Mouse (Mus musculus) layer of hippocampus, postnatal 10 days (tissue): ENCODE measurements around the gene Rdh16f2. TPM values are rescaled to one million over a fixed set of nuclear protein-coding genes. Genes with fewer than 3 reads are reported as not detected.
"Not testable (repeated sequence)": the region's sequence is repeated elsewhere in the genome, so short reads cannot be mapped to it uniquely, and the experiment has no call there.

Experiments used
- DNase-seq, 2 experiments: peaks; one replicate each; pipeline ENCODE4 v3.0.0; 2021; ENCODE audit warnings: low spot score in 2 of 2
- long read RNA-seq: library from polyadenylated mRNA; stranded (forward); transcript quantifications from one replicate; pipeline ENCODE4 v2.0.0, GENCODE M21; 2023
- total RNA-seq, 2 experiments: library from RNA; stranded (reverse); gene quantifications; 2 replicates each; pipeline ENCODE4 v1.2.3; 2021

Rdh16f2 gene
- not detected for total RNA-seq
- long read RNA-seq: 0 reads

- DNase-seq: no peak
These were observed at the start of gene Rdh16f2 for GRCm38 (mm10) chr10:127866232-127866631. Gene Rdh16f2 (plus strand): TSS chr10:127866474.

- not testable (repeated sequence) for DNase-seq
These were observed 48.9 kb upstream of the Rdh16f2 start for GRCm38 (mm10) chr10:127817268-127817910.

DNA sequence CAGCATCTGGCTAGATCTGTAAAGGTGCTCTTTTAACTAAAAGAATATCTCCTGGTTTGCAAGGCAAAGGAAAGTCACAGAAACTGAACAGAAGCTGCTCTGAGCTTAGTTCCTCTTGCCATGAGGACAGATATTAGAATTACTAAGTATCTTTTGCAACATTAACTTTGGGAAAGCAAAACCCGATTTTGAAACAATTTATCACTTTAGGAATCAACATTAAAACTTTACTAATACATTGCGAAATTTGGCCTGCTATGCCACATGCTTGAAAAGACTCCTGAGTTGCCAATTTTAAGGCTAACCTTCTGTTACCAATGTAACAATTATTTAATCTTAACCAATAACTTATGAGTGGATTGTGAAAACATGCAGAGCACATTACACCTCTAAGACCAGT, 44.5 kb upstream of the Rdh16f2 start:
- not testable (repeated sequence) for DNase-seq

DNA sequence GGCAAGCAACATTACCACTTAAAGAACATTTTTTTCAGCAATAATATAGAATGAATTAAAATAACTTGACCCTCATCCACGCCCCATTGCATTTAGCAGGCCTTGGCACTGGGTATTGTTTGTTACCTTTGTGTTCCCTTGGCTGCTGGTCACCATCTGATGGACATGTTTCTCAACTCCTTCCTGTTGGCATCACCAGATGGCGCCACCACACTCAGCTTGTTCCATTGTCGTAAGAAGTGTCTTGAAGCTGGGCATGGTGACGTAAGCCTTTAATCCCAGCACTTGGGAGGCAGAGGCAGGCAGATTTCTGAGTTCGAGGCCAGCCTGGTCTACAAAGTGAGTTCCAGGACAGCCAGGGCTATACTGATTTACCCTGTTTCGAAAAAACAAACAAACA, 40.9 kb upstream of the Rdh16f2 start:
- no peak for DNase-seq

GRCm38 (mm10) chr10:127829121-127829520, 37.2 kb upstream of the Rdh16f2 start:
- DNase-seq: no peak

DNA sequence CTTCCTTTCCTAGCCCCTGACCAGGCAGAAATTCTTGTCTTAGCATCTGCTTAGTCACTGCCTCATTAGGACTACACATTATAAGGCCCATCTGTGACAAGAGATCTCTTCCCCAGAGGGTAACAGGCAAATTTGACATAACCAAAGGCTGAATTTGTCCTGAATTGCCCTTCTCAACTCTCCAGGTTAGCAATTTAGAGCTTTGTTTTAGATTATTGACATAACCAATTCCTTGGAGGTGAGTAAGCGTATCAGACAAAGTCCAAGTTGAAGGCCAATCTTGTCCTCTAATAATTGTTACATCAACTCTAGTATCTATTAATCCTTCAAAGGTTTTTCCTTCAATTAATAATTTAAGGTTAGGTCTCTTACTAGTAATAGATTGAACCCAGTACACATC, 32.1 kb upstream of the Rdh16f2 start:
- DNase-seq: not testable (repeated sequence)

- DNase-seq: no peak
These were observed 31.0 kb upstream of the Rdh16f2 start for GRCm38 (mm10) chr10:127835292-127835691.

- not testable (repeated sequence) for DNase-seq
These were observed 28.5 kb upstream of the Rdh16f2 start for GRCm38 (mm10) chr10:127837793-127838192.

- DNase-seq: no peak
These were observed 27.7 kb upstream of the Rdh16f2 start for GRCm38 (mm10) chr10:127838539-127838938.

DNA sequence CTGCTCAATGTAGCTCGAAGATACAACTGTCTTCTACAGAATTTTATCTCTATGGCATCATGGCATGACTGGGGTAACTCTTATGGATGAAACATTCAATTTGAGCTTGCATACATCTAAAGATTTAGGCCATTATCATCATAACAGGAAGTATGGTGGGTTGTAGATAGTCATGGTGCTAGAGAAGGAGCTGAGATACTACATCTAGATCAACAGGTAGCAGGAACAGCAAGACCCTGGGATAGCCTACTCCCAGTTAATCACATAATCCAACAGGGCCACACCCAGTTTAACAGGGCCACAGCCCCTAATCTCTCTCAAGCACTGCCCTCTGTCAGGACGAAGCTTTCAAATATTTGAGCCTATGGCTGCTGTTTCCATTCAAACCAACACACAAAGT, 25.5 kb upstream of the Rdh16f2 start:
- no peak for DNase-seq

DNA sequence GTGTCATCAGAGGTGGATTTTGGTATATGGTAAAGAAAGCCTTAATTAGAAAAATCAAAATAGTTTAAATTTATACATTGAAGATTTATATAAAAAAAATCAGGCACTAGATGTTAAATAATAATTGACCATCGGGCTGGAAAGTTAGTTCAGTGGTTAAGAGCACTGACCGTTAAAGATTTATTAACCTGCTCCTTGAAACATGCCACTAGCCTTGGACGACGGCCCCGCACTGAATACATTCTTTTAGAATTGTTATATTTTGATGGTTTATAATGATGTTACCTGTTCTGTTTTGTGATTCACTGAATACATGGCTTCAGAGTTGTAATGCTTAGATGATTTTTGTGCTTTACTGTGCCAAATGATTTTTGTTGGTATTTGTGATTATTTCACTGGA, 20.3 kb upstream of the Rdh16f2 start:
- not testable (repeated sequence) for DNase-seq

GRCm38 (mm10) chr10:127848089-127848488, 18.2 kb upstream of the Rdh16f2 start:
- no peak for DNase-seq

GRCm38 (mm10) chr10:127849628-127850027, 16.6 kb upstream of the Rdh16f2 start, which contains the start of gene Rdh19:
Gene Rdh19 (plus strand): TSS chr10:127849928.
- no peak for DNase-seq

- no peak for DNase-seq
These were observed 9.9 kb upstream of the Rdh16f2 start for GRCm38 (mm10) chr10:127856376-127856775.

DNA sequence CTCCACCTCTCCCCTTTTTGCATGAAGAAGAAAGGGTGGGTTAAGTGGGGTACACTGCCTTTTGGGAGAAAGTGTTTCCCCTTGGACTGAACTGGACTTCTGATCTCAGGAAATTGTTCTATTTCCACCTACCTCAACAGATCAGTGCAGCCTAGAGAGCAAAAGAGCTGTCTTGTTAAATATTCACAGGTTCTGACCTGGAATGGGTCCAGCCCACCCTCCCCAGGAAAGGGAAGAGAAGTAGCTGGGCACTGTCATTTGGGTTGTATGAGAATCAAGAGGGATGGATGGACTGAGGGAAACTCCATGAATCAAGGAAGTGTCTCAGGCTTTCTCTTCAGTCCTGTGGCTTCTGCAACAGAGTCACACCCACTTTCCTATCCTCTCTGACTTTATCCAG, 1.3 kb upstream of the Rdh16f2 start:
- no peak for DNase-seq

GRCm38 (mm10) chr10:127872484-127872883, 6.2 kb downstream of the Rdh16f2 start:
- no peak for DNase-seq

- DNase-seq: no peak
These were observed 11.4 kb downstream of the Rdh16f2 start for GRCm38 (mm10) chr10:127877681-127878080.

- DNase-seq: no peak
These were observed 12.2 kb downstream of the Rdh16f2 start for GRCm38 (mm10) chr10:127878262-127879057.

GRCm38 (mm10) chr10:127879155-127879688, 12.9 kb downstream of the Rdh16f2 start:
- no peak for DNase-seq

- DNase-seq: no peak
These were observed 14.8 kb downstream of the Rdh16f2 start for GRCm38 (mm10) chr10:127881041-127881440.

DNA sequence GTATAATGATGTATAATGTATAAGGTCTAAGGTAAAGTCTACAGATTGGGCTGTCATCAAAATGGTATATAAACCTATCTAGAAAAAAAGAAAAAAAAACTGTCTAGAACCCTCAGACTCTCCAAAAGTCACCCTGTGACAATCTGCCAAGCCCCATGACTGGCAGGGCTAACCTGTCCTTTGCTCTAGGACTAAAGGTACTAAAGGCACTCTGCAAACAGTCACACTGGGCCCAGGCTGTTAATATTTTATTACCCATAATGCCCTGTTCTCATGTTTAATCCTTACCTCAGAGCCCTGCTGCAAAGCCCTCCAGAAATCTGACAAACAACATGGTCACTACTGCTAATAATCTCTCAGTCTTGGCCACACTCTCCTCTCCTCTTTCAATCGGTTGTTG, 20.3 kb downstream of the Rdh16f2 start:
- no peak for DNase-seq

GRCm38 (mm10) chr10:127886971-127887370, 20.7 kb downstream of the Rdh16f2 start:
- DNase-seq: no peak
